Mouse (Mus musculus) liver, embryonic 16.5 days (tissue): ENCODE measurements around the gene Catsper4. TPM values are rescaled to one million over a fixed set of nuclear protein-coding genes. Genes with fewer than 3 reads are reported as not detected.

Experiments used
- ATAC-seq: fragments of 200-750 bp; cut with Nextera tagmentation; 2 replicates; pipeline ENCODE4 v1.8.0; 2017; ENCODE audit warnings: low read depth, mild to moderate bottlenecking, moderate number of reproducible peaks, moderate library complexity
- H3K27ac ChIP-seq: fragments of 300-500 bp; sonication (generic); 2 replicates; pipeline ENCODE4 v1.5.1; 2014; ENCODE audit warnings: mild to moderate bottlenecking, low read length
- H3K27me3 ChIP-seq: fragments of 300-500 bp; sonication (generic); 2 replicates; pipeline ENCODE4 v1.6.1; 2014; ENCODE audit warnings: low read depth, low read length, mixed read lengths; ENCODE audit not compliant: control insufficient read depth, insufficient read depth
- H3K36me3 ChIP-seq: fragments of 300-500 bp; sonication (generic); 2 replicates; pipeline ENCODE4 v1.6.1; 2014; ENCODE audit warnings: mild to moderate bottlenecking; ENCODE audit not compliant: control insufficient read depth, insufficient read depth
- H3K4me1 ChIP-seq: fragments of 300-500 bp; sonication (generic); 2 replicates; pipeline ENCODE4 v1.6.1; 2014; ENCODE audit warnings: low read depth, low read length, mixed read lengths; ENCODE audit not compliant: control insufficient read depth
- H3K4me2 ChIP-seq: fragments of 300-500 bp; sonication (generic); 2 replicates; pipeline ENCODE4 v1.6.1; 2014; ENCODE audit warnings: low read depth, low read length, mixed read lengths
- H3K4me3 ChIP-seq: fragments of 300-500 bp; sonication (generic); 2 replicates; pipeline ENCODE4 v1.5.1; 2014; ENCODE audit warnings: low read depth, mild to moderate bottlenecking, low read length
- H3K9ac ChIP-seq: fragments of 300-500 bp; sonication (generic); 2 replicates; pipeline ENCODE4 v1.6.1; 2014; ENCODE audit warnings: low read depth, low read length
- H3K9me3 ChIP-seq: fragments of 300-500 bp; sonication (generic); replicated peaks from 2 replicates; pipeline ENCODE4 v1.6.1; 2016; ENCODE audit warnings: low read length; ENCODE audit not compliant: control insufficient read depth
- WGBS: fragments of 180-500 bp; shearing (Covaris S2); extraction: QIAGEN DNeasy Blood & Tissue Kit; methylation state at CpG from one replicate; pipeline ENCODE4 v1.1.7; 2014; ENCODE audit not compliant: insufficient replicate concordance; 5-methylcytosine and 5-hydroxymethylcytosine counted together
- polyA plus RNA-seq: library from polyadenylated mRNA; unstranded; fragments of >200 nt; fragmentation: Nextera tagmentation; extraction: Ambion mirVana; gene quantifications from 2 replicates; pipeline ENCODE4 v1.2.1, GENCODE M21; 2015

The Catsper4 gene
- polyA plus RNA-seq, 1 experiment from 2014 or later = not detected

DNA sequence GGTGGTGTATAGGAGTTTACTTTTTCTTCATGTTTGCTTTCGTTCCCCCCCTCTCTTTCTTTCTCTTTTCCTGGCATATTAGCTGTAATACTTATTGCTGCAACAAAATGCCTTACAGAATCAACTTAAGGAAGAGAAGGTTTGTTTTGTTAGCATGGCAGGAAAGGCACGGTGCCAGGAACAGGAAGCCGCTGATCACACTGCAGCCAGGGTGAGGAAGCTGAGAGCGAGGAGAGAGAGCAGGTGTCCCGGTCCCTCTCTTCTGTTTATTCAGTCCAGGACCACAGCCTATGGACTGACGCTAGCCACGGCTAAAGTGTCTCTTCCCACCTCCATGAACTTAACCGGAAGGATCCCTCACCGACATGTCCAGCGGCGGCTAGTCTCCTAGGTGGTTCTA lies 31.2 kb upstream of the Catsper4 start:
- Histone ChIP-seq H3K9me3 (no peaks in the 10 kb centered on the region), H3K36me3 (no peaks in the 10 kb centered on the region), H3K4me3 (no peak overlapping the region), H3K27me3 (peaks cover 19% of the 10 kb centered on the region), H3K4me1 (peaks cover 9% of the 10 kb centered on the region; the same call in 1 of the 2 replicates), H3K27ac (no peak overlapping the region), H3K9ac (no peak overlapping the region), H3K4me2 (no peak overlapping the region)
- ATAC-seq = no peak
- 20% methylated on average over 11 of the region's 11 CpGs for WGBS

DNA sequence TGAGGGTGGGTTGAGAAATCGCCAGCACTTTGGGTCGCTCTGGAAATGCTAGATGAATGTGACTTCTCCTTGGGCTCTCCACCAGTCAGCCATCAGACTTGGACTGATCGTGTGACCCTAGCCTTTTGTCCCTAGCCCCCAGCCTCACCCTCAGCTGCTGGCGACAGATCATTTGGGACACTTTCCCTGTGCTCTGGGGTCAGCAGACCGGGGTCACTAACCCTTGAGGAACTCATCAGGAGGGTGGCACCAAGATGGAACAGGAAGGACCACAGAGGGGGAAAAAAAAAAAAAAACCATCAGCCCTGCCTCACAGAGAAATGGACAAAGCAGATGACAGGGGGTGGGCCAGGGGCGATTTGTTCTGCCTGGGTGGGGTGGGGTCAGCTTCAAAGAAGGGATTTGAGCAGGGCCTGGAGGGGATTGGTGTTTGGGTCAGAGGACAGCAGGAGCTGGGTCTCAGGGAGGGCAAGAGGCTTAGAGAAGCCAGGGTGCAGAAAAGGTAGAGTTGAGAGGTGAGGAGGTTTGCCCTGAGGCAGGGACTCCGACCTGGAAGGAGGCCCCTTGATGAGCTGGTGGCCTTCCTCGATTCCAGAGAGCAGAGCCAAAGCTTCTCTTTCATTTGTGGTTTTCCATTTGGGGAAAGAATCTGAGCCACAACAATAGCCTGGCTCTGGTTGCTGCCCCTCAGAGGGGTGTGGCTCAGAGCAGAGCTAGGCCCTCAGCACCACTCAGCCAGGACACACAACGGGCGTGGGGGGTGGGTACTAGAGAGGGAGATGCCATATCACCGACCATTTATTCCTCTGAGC lies 30.2 kb upstream of the Catsper4 start:
- Histone ChIP-seq H3K9me3 (no peaks in the 10 kb centered on the region), H3K4me3 (no peak overlapping the region), H3K4me2 (no peak overlapping the region), H3K27ac (no peak overlapping the region), H3K36me3 (no peaks in the 10 kb centered on the region), H3K4me1 (peaks cover 9% of the 10 kb centered on the region; the same call in 1 of the 2 replicates), H3K27me3 (peaks cover 29% of the 10 kb centered on the region), H3K9ac (no peak overlapping the region)
- no peak for ATAC-seq
- WGBS = 31% methylated on average over 11 of the region's 11 CpGs

DNA sequence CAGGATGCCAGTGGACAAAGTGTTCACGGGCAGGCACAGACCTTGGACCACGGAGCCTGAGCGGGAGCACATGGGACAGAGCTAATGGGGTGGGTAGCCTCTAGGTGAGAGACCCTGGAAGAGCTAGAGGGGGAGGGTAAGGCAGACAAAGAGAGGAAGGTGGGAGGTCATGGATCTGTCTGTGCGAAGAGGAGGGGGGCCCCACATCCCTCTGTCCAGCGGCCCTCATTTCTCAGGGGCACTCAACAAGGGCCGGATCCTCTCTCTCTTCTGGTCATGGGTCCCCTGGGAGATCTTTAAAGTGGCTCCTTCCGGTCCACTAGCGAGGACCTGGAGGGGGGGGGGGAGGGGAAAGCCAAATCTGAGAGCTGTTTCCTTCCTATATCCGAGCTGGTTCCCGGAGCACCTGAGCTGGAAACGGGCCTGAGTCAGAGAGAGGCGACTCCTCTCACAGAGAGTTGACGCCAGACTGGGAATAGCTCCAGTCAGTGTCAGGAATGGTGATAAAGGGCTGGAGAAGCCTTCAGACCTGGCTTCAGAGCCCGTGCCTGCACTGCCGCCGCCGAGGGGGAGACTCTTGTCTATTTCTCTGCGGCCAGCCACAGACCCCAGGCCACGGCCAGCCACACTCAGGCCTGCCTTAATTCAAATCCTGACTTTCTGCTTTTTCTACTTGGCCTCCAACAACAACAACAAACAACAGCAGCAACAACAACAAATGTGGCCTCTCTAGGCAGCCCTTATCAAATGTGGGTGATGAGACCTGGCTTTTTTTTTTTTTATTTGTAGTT lies 29.4 kb upstream of the Catsper4 start:
- no peak overlapping the region for H3K27ac ChIP-seq
- peaks cover 37% of the 10 kb centered on the region for H3K27me3 ChIP-seq
- H3K4me3 ChIP-seq = no peak overlapping the region
- peaks cover 13% of the 10 kb centered on the region for H3K4me1 ChIP-seq
- H3K36me3 ChIP-seq = no peaks in the 10 kb centered on the region
- H3K4me2 ChIP-seq = no peak overlapping the region
- WGBS = 21% methylated on average over 19 of the region's 19 CpGs
- no peak for ATAC-seq
- H3K9me3 ChIP-seq = no peaks in the 10 kb centered on the region
- H3K9ac ChIP-seq = no peak overlapping the region

DNA sequence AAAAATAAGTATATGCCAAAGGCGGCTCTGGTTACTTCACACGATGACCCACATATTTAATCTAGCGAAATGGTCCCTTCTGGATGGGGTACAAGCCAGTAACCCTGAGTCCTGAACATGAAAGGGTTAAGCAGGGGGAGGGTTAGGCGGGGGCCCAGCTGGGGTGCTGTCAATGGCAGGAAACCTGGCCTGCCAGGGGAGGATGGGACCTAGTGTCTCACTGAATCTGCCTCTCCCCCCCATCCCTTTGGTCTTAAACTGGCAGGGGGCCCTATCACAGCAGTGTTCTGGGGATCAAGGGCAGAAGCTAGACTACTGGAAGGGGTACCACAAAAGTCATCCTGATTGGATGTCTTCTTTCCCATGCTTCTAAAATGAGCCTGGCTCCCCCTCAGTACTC lies 28.7 kb upstream of the Catsper4 start:
- Histone ChIP-seq H3K27ac (no peak overlapping the region), H3K9ac (no peak overlapping the region), H3K4me1 (peaks cover 20% of the 10 kb centered on the region), H3K4me3 (no peak overlapping the region), H3K27me3 (peaks cover 44% of the 10 kb centered on the region), H3K9me3 (no peaks in the 10 kb centered on the region), H3K36me3 (no peaks in the 10 kb centered on the region), H3K4me2 (no peak overlapping the region)
- ATAC-seq = no peak
- WGBS = 34% methylated on average over 4 of the region's 4 CpGs

DNA sequence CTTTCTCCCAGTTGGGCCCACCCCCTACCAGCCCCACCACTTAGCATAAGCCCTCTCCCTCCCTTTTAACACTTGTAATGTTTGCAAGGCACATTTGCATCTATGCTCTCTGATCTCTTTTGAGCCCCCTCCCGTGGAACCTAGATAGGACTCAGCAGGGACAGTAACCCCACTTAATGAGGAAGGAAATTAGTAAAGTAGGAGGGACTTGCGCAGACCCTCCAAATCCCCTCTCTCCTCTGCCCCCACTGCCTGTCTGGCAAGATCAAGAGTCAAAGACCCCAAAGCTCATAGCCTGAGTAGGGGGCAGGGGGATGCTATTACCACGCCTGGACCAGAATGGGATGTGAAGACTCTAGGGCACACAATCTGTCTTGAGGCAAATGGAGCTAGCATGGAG lies 27.7 kb upstream of the Catsper4 start:
- WGBS = 28% methylated on average over 3 of the region's 3 CpGs
- Histone ChIP-seq H3K9ac (no peak overlapping the region), H3K27ac (no peak overlapping the region), H3K4me2 (no peak overlapping the region), H3K9me3 (no peaks in the 10 kb centered on the region), H3K4me3 (no peak overlapping the region), H3K36me3 (no peaks in the 10 kb centered on the region), H3K4me1 (peaks cover 24% of the 10 kb centered on the region), H3K27me3 (peaks cover 55% of the 10 kb centered on the region)
- no peak for ATAC-seq

DNA sequence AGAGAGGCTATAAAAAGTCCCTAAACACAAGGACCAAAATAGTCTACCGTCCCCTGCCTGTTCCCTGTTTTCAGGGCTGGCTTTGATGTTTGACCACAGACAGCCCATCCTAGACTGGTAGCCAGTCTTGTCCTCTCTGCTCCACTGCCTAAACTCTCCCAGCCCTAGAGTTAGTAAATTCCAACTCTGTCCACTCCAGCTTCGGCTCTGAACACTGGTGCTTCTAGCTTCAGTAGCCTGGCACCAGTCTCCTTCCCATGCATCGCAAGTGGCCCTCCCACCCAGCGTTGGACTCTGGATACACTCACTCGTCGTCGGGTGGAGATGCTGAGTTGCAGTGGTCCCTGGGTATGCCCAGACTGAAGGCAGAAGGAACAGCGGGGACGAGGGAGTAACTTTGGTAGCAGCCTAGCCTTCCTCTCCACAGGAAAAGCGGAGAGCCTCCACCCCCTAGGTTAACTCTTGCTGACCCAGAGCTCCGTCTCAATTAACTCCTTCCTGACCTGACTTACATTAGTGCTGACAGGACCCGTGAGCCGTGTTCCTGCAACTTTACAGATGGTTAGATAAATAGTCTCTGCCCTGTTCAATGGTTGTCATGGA lies 26.6 kb upstream of the Catsper4 start, which contains the start of gene Grrp1:
Grrp1 (minus strand) TSS at position 385 of the 603 bp plus-strand sequence.
- no peaks in the 10 kb centered on the region for H3K36me3 ChIP-seq
- H3K9ac ChIP-seq = no peak within 1 kb of the TSS
- 3% methylated on average over 13 of the region's 13 CpGs for WGBS
- H3K4me2 ChIP-seq = no peak within 1 kb of the TSS
- peaks cover 65% of the 10 kb centered on the region for H3K27me3 ChIP-seq
- no peak for ATAC-seq
- peak within 1 kb of the TSS; percentile 12; the same call in 1 of the 2 replicates for H3K4me3 ChIP-seq
- H3K9me3 ChIP-seq = no peaks in the 10 kb centered on the region
- peaks cover 24% of the 10 kb centered on the region for H3K4me1 ChIP-seq
- no peak within 1 kb of the TSS for H3K27ac ChIP-seq

DNA sequence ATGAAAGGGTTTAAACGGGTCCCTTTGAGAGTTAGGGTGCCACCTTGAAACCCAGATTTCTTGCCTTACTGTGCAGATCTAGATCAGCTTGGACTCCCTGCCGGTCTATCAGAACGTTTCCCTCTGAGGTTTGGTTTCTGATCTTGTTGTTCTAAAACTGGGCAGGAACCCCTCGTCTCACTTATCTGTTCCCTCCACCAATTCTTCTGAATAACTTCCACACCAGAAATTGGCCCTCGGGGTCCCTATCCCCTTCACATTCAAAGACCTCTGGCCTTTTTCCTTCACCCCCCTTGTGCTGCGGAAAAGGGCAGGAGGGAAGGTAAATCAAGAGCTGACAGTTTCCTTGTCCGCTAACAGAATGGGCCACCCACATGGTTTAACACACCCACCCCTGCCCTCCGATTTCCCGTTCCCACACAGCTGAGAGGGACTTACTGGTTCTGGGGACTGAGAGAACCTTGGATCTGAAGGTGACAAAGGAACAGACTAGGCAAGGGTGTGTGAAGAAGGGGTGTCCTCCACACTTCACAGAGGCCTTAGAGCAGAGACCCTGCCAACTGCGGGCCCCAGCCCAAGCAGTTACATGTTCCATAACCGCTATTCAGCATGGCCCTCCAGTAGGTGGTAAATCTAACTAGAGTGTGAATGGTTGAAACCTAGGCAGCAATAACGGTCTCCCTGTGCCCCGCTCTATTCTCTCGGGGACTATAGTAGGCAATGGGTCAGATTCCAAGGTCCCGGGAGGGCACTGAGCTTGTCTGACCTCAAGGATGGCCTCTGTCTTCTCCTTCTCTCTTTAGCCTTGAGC lies 25.9 kb upstream of the Catsper4 start:
- no peak overlapping the region; the same call in 1 of the 2 replicates for H3K4me2 ChIP-seq

DNA sequence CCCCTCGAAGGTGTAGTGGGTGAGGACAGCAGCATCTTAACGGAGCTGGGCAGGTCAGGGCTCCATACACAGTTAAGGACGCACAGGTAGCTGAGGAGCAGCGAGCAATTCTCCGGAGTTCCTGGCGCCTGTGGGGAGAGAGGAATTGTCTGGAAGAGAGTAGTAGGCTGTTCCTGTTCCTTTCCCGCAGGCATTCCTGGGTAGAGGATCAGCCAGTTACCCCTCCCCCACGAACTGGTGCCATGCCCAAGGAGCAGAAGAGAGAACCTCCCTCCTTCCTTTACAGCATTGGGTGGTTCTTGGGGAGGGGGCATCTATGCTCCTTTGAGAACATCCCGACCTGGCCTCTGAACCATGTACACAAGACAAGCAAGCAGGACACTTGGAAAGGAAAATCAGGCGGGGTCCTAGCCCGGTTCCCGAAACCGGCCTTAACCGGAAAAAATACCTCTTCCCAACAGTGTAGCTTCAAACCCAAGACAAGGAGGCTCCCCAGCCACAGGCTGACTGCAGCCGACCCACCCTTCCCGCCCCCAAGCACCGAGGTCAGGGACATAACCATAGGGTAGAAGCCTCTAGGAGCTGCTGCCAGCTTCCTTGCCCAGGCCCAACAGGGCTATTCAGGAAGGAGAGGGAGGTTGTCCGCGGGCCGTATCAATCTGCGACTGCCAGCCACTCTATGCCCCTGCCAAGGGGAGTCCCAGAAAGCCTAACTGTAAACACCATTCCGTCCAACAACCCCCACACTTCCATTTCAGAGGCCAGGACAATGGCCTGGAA lies 25.1 kb upstream of the Catsper4 start:
- 8% methylated on average over 22 of the region's 22 CpGs for WGBS
- ATAC-seq = no peak
- Histone ChIP-seq H3K36me3 (no peaks in the 10 kb centered on the region), H3K9me3 (no peaks in the 10 kb centered on the region), H3K4me2 (peak overlapping the region; percentile 60), H3K4me3 (peak overlapping the region; percentile 49), H3K27me3 (peaks cover 79% of the 10 kb centered on the region), H3K27ac (no peak overlapping the region), H3K4me1 (peaks cover 24% of the 10 kb centered on the region), H3K9ac (no peak overlapping the region)

More for the DNA sequence above, 25.9 kb upstream of the Catsper4 start:
- no peak overlapping the region for H3K27ac ChIP-seq
- H3K27me3 ChIP-seq = peaks cover 72% of the 10 kb centered on the region
- WGBS = 11% methylated on average over 15 of the region's 15 CpGs
- H3K4me1 ChIP-seq = peaks cover 24% of the 10 kb centered on the region
- H3K4me3 ChIP-seq = peak overlapping the region; percentile 12; the same call in 1 of the 2 replicates
- no peak for ATAC-seq
- H3K9ac ChIP-seq = no peak overlapping the region
- no peaks in the 10 kb centered on the region for H3K9me3 ChIP-seq
- no peaks in the 10 kb centered on the region for H3K36me3 ChIP-seq
